Mouse (Mus musculus): ENCODE results near the gene Iqgap2. TPM values are rescaled to one million over a fixed set of nuclear protein-coding genes. Genes with fewer than 3 reads are reported as not detected.

Gene Iqgap2
- polyA plus RNA-seq, 1 experiment, result 2.8 TPM

GRCm38 (mm10) chr13:95899885-95900650 lies 8.3 kb upstream of the Iqgap2 start:
- H3K4me1 ChIP-seq, result no peaks in the 10 kb centered on the region
- TF ChIP-seq GATA1 (IDR thresholded peaks at IDR 0.05; ENCODE audit: borderline replicate concordance, low read length) (no peak), FLI1 (IDR thresholded peaks at IDR 0.05; ENCODE audit: low read length) (no peak)

GRCm38 (mm10) chr13:95896501-95896900 lies 4.8 kb upstream of the Iqgap2 start:
- Histone ChIP-seq H3K27me3 (replicated peaks) (peaks cover 35% of the 10 kb centered on the region), H3K36me3 (replicated peaks; ENCODE audit: low read length) (no peaks in the 10 kb centered on the region), H3K4me1 (peaks cover 17% of the 10 kb centered on the region), H3K4me3 (replicated peaks) (no peak overlapping the region), H3K9me3 (no peaks in the 10 kb centered on the region)
- TF ChIP-seq FLI1 (IDR thresholded peaks at IDR 0.05; ENCODE audit: low read length), result no peak
- no peak for TF ChIP-seq GATA1 (IDR thresholded peaks at IDR 0.05; ENCODE audit: borderline replicate concordance, low read length)

More at GRCm38 (mm10) chr13:95899885-95900650, 8.3 kb upstream of the Iqgap2 start:
- Histone ChIP-seq H3K36me3 (replicated peaks; ENCODE audit: low read length) (no peaks in the 10 kb centered on the region), H3K4me3 (replicated peaks) (no peak overlapping the region), H3K27me3 (replicated peaks) (peaks cover 18% of the 10 kb centered on the region), H3K9me3 (peaks cover 8% of the 10 kb centered on the region)

GRCm38 (mm10) chr13:95893166-95893565 lies 1.4 kb upstream of the Iqgap2 start:
- Histone ChIP-seq H3K4me1 (peaks cover 42% of the 10 kb centered on the region), H3K4me3 (replicated peaks) (no peak overlapping the region), H3K27me3 (replicated peaks) (peaks cover 50% of the 10 kb centered on the region), H3K36me3 (replicated peaks; ENCODE audit: low read length) (no peaks in the 10 kb centered on the region), H3K9me3 (no peaks in the 10 kb centered on the region)
- TF ChIP-seq FLI1 (IDR thresholded peaks at IDR 0.05; ENCODE audit: low read length) (no peak), GATA1 (IDR thresholded peaks at IDR 0.05; ENCODE audit: borderline replicate concordance, low read length) (no peak)

GRCm38 (mm10) chr13:95892611-95893145 lies 956 bp upstream of the Iqgap2 start:
- no peaks in the 10 kb centered on the region for H3K36me3 ChIP-seq (replicated peaks; ENCODE audit: low read length)
- peak overlapping the region; percentile 94 for H3K4me3 ChIP-seq (replicated peaks)
- no peaks in the 10 kb centered on the region for H3K9me3 ChIP-seq
- H3K27me3 ChIP-seq (replicated peaks), result peaks cover 47% of the 10 kb centered on the region
- peaks cover 47% of the 10 kb centered on the region for H3K4me1 ChIP-seq
- TF ChIP-seq GATA1 (IDR thresholded peaks at IDR 0.05; ENCODE audit: borderline replicate concordance, low read length) (no peak), FLI1 (IDR thresholded peaks at IDR 0.05; ENCODE audit: low read length) (no peak)

- Histone ChIP-seq H3K9me3 (no peaks in the 10 kb centered on the region), H3K4me1 (peaks cover 52% of the 10 kb centered on the region), H3K4me3 (replicated peaks) (peak overlapping the region; percentile 94), H3K36me3 (replicated peaks; ENCODE audit: low read length) (no peaks in the 10 kb centered on the region), H3K27me3 (replicated peaks) (peaks cover 49% of the 10 kb centered on the region)
- no peak for TF ChIP-seq FLI1 (IDR thresholded peaks at IDR 0.05; ENCODE audit: low read length)
- no peak for TF ChIP-seq GATA1 (IDR thresholded peaks at IDR 0.05; ENCODE audit: borderline replicate concordance, low read length)
These were observed 346 bp upstream of the Iqgap2 start for GRCm38 (mm10) chr13:95891926-95892610.

- TF ChIP-seq GATA1 (IDR thresholded peaks at IDR 0.05; ENCODE audit: borderline replicate concordance, low read length) (no peak), FLI1 (IDR thresholded peaks at IDR 0.05; ENCODE audit: low read length) (no peak)
- peak overlapping the region; percentile 94 for H3K4me3 ChIP-seq (replicated peaks)
- peaks cover 59% of the 10 kb centered on the region for H3K4me1 ChIP-seq
- H3K36me3 ChIP-seq (replicated peaks; ENCODE audit: low read length), result no peaks in the 10 kb centered on the region
- no peaks in the 10 kb centered on the region for H3K9me3 ChIP-seq
- peaks cover 50% of the 10 kb centered on the region for H3K27me3 ChIP-seq (replicated peaks)
These were observed 761 bp downstream of the Iqgap2 start for GRCm38 (mm10) chr13:95890851-95891471.

- peaks cover 62% of the 10 kb centered on the region for H3K4me1 ChIP-seq
- H3K4me3 ChIP-seq (replicated peaks), result peak overlapping the region; percentile 62
- TF ChIP-seq FLI1 (IDR thresholded peaks at IDR 0.05; ENCODE audit: low read length) (no peak), GATA1 (IDR thresholded peaks at IDR 0.05; ENCODE audit: borderline replicate concordance, low read length) (no peak)
- H3K36me3 ChIP-seq (replicated peaks; ENCODE audit: low read length), result no peaks in the 10 kb centered on the region
- no peaks in the 10 kb centered on the region for H3K9me3 ChIP-seq
- peaks cover 57% of the 10 kb centered on the region for H3K27me3 ChIP-seq (replicated peaks)
These were observed 1.7 kb downstream of the Iqgap2 start for GRCm38 (mm10) chr13:95889981-95890545.

GRCm38 (mm10) chr13:95889366-95889765 lies 2.4 kb downstream of the Iqgap2 start:
- Histone ChIP-seq H3K4me1 (peaks cover 62% of the 10 kb centered on the region), H3K36me3 (replicated peaks; ENCODE audit: low read length) (no peaks in the 10 kb centered on the region)

GRCm38 (mm10) chr13:95888621-95889020 lies 3.1 kb downstream of the Iqgap2 start:
- Histone ChIP-seq H3K4me1 (peaks cover 66% of the 10 kb centered on the region), H3K27me3 (replicated peaks) (peaks cover 62% of the 10 kb centered on the region), H3K36me3 (replicated peaks; ENCODE audit: low read length) (no peaks in the 10 kb centered on the region), H3K4me3 (replicated peaks) (peak overlapping the region; percentile 31), H3K9me3 (no peaks in the 10 kb centered on the region)
- TF ChIP-seq GATA1 (IDR thresholded peaks at IDR 0.05; ENCODE audit: borderline replicate concordance, low read length), result no peak
- no peak for TF ChIP-seq FLI1 (IDR thresholded peaks at IDR 0.05; ENCODE audit: low read length)

More at GRCm38 (mm10) chr13:95889366-95889765, 2.4 kb downstream of the Iqgap2 start:
- H3K27me3 ChIP-seq (replicated peaks), result peaks cover 63% of the 10 kb centered on the region
- TF ChIP-seq GATA1 (IDR thresholded peaks at IDR 0.05; ENCODE audit: borderline replicate concordance, low read length) (no peak), FLI1 (IDR thresholded peaks at IDR 0.05; ENCODE audit: low read length) (no peak)
- no peak overlapping the region for H3K4me3 ChIP-seq (replicated peaks)
- no peaks in the 10 kb centered on the region for H3K9me3 ChIP-seq

Data from megakaryocyte, embryonic 14.5 days (primary cell).